Mouse (Mus musculus) CH12.LX (cell line): ENCODE measurements around the gene Plcb1. TPM values are rescaled to one million over a fixed set of nuclear protein-coding genes. Genes with fewer than 3 reads are reported as not detected.

Source experiments
- DNase-seq: peaks from one replicate; pipeline ENCODE4 v3.0.0-alpha.2; 2013; ENCODE audit errors: extremely low read depth
- H3K27ac ChIP-seq: 2 replicates; pipeline ENCODE4 v1.5.1; 2012; ENCODE audit warnings: low read depth, mild to moderate bottlenecking, control low read depth, moderate library complexity; ENCODE audit not compliant: insufficient read depth
- H3K27me3 ChIP-seq: replicated peaks from 2 replicates; pipeline ENCODE3; 2012; ENCODE audit warnings: inconsistent platforms
- H3K36me3 ChIP-seq, 2 experiments: replicated peaks in 1 of 2; 2 replicates each; pipeline versions ENCODE3 to v1.6.1; 2012; ENCODE audit warnings: inconsistent platforms in 1 of 2, low read length in 1 of 2, mild to moderate bottlenecking in 1 of 2, mixed read lengths in 1 of 2, moderate library complexity in 1 of 2; ENCODE audit not compliant: control insufficient read depth in 1 of 2, insufficient read depth in 1 of 2
- H3K4me1 ChIP-seq, 2 experiments: 2 replicates each; pipeline ENCODE4 v1.6.1; 2012; ENCODE audit warnings: inconsistent platforms in 1 of 2, moderate library complexity in 1 of 2; ENCODE audit not compliant: insufficient read depth in 2 of 2, control insufficient read depth in 1 of 2
- H3K4me2 ChIP-seq: 2 replicates; pipeline ENCODE4 v1.6.1; 2012; ENCODE audit warnings: low read depth, mild to moderate bottlenecking, control low read depth; ENCODE audit not compliant: poor library complexity, insufficient read depth, severe bottlenecking
- H3K4me3 ChIP-seq, 3 experiments: fragments of 150-350 bp in 1 of 3; sonication (generic) in 1 of 3; replicated peaks in 1 of 3; 2 replicates each; pipeline versions ENCODE3 to v1.5.1; 2011 to 2012; ENCODE audit warnings: low read depth in 2 of 3, low read length in 2 of 3, mild to moderate bottlenecking in 2 of 3, moderate library complexity in 2 of 3, control low read depth in 1 of 3, improper control_type of control experiment in 1 of 3, inconsistent platforms in 1 of 3, mixed read lengths in 1 of 3; ENCODE audit not compliant: poor library complexity in 1 of 3
- H3K79me2 ChIP-seq: replicated peaks from 2 replicates; pipeline ENCODE4 v1.6.1; 2012; ENCODE audit warnings: mild to moderate bottlenecking, moderate library complexity; ENCODE audit not compliant: control insufficient read depth, poor library complexity, insufficient read depth, severe bottlenecking; ENCODE audit errors: extremely low read depth
- H3K9ac ChIP-seq: 2 replicates; pipeline ENCODE4 v1.6.1; 2012; ENCODE audit warnings: low read depth, mild to moderate bottlenecking, control low read depth, moderate library complexity; ENCODE audit not compliant: insufficient read depth
- H3K9me3 ChIP-seq: replicated peaks from 2 replicates; pipeline ENCODE3; 2012; ENCODE audit warnings: low read length, inconsistent platforms, mixed read lengths
- BHLHE40 ChIP-seq: IDR thresholded peaks from 2 replicates; pipeline ENCODE4 v1.6.1; 2011; ENCODE audit warnings: mild to moderate bottlenecking, low read depth, low read length, improper control_type of control experiment
- CTCF ChIP-seq, 2 experiments: IDR thresholded peaks in 1 of 2; conservative IDR thresholded peaks in 1 of 2; 2 replicates each; pipeline ENCODE4 v1.5.1; 2011 to 2012; ENCODE audit warnings: low read depth in 2 of 2, low read length in 2 of 2, improper control_type of control experiment in 1 of 2, inconsistent platforms in 1 of 2, mild to moderate bottlenecking in 1 of 2, moderate library complexity in 1 of 2
- E2F4 ChIP-seq: IDR thresholded peaks from 2 replicates; pipeline ENCODE4 v1.6.1; 2011; ENCODE audit warnings: low read depth, low read length, improper control_type of control experiment; ENCODE audit not compliant: insufficient replicate concordance
- ELF1 ChIP-seq: IDR thresholded peaks from 2 replicates; pipeline ENCODE4 v1.6.1; 2014; ENCODE audit warnings: low read depth, mild to moderate bottlenecking, inconsistent platforms, low read length, improper control_type of control experiment
- EP300 ChIP-seq: IDR thresholded peaks from 2 replicates; pipeline ENCODE4 v1.6.1; 2011; ENCODE audit warnings: low read length, improper control_type of control experiment
- ETS1 ChIP-seq: conservative IDR thresholded peaks from 2 replicates; pipeline ENCODE4 v1.6.1; 2012; ENCODE audit warnings: low read depth, mild to moderate bottlenecking, inconsistent platforms, low read length, improper control_type of control experiment, moderate library complexity
- GABPA ChIP-seq: IDR thresholded peaks from 2 replicates; pipeline ENCODE4 v1.6.1; 2012; ENCODE audit warnings: low read depth, low read length, improper control_type of control experiment, inconsistent platforms; ENCODE audit not compliant: insufficient replicate concordance
- HCFC1 ChIP-seq: IDR thresholded peaks from 2 replicates; pipeline ENCODE4 v1.6.1; 2012; ENCODE audit warnings: low read depth, mild to moderate bottlenecking, inconsistent platforms, low read length, improper control_type of control experiment
- JUN ChIP-seq: IDR thresholded peaks from 2 replicates; pipeline ENCODE4 v1.6.1; 2011; ENCODE audit warnings: low read depth, mild to moderate bottlenecking, low read length, improper control_type of control experiment, moderate library complexity; ENCODE audit not compliant: insufficient read depth
- JUND ChIP-seq: conservative IDR thresholded peaks from 2 replicates; pipeline ENCODE4 v1.6.1; 2011; ENCODE audit warnings: low read depth, low read length, improper control_type of control experiment
- KAT2A ChIP-seq: IDR thresholded peaks from 2 replicates; pipeline ENCODE4 v1.6.1; 2012; ENCODE audit warnings: low read length, improper control_type of control experiment, inconsistent platforms; ENCODE audit not compliant: insufficient replicate concordance
- MAFK ChIP-seq: IDR thresholded peaks from 2 replicates; pipeline ENCODE4 v1.6.1; 2011; ENCODE audit warnings: low read length, improper control_type of control experiment; ENCODE audit not compliant: insufficient replicate concordance
- MAX ChIP-seq: IDR thresholded peaks from 2 replicates; pipeline ENCODE4 v1.6.1; 2011; ENCODE audit warnings: low read length, improper control_type of control experiment
- MAZ ChIP-seq: IDR thresholded peaks from 2 replicates; pipeline ENCODE4 v1.6.1; 2012; ENCODE audit warnings: low read depth, mild to moderate bottlenecking, inconsistent platforms, low read length, improper control_type of control experiment, moderate library complexity
- MEF2A ChIP-seq: IDR thresholded peaks from 2 replicates; pipeline ENCODE4 v1.6.1; 2014; ENCODE audit warnings: low read depth, mild to moderate bottlenecking, inconsistent platforms, low read length, improper control_type of control experiment, borderline replicate concordance
- MXI1 ChIP-seq: IDR thresholded peaks from 2 replicates; pipeline ENCODE4 v1.6.1; 2011; ENCODE audit warnings: mild to moderate bottlenecking, low read depth, low read length, improper control_type of control experiment
- MYC ChIP-seq: IDR thresholded peaks from 2 replicates; pipeline ENCODE4 v1.6.1; 2011; ENCODE audit warnings: low read depth, mild to moderate bottlenecking, improper control_type of control experiment, low read length
- NELFE ChIP-seq: IDR thresholded peaks from 2 replicates; pipeline ENCODE4 v1.6.1; 2011; ENCODE audit warnings: low read depth, low read length, improper control_type of control experiment
- NRF1 ChIP-seq: IDR thresholded peaks from 2 replicates; pipeline ENCODE4 v1.6.1; 2014; ENCODE audit warnings: low read depth, mild to moderate bottlenecking, inconsistent platforms, low read length, improper control_type of control experiment, moderate library complexity
- PAX5 ChIP-seq: IDR thresholded peaks from 2 replicates; pipeline ENCODE4 v1.6.1; 2012; ENCODE audit warnings: low read length, inconsistent platforms, mixed read lengths
- POLR2A ChIP-seq: IDR thresholded peaks from 2 replicates; pipeline ENCODE4 v1.6.1; 2011; ENCODE audit warnings: low read depth, mild to moderate bottlenecking, improper control_type of control experiment, low read length
- POLR2AphosphoS2 ChIP-seq: IDR thresholded peaks from 2 replicates; pipeline ENCODE4 v1.6.1; 2011; ENCODE audit warnings: low read depth, low read length, improper control_type of control experiment
- RAD21 ChIP-seq: IDR thresholded peaks from 2 replicates; pipeline ENCODE4 v1.6.1; 2011; ENCODE audit warnings: low read depth, mild to moderate bottlenecking, low read length, improper control_type of control experiment, moderate library complexity
- SIN3A ChIP-seq: IDR thresholded peaks from 2 replicates; pipeline ENCODE4 v1.6.1; 2012; ENCODE audit warnings: low read length, improper control_type of control experiment, inconsistent platforms
- SMC3 ChIP-seq: IDR thresholded peaks from 2 replicates; pipeline ENCODE4 v1.6.1; 2011; ENCODE audit warnings: low read depth, low read length, improper control_type of control experiment
- TCF12 ChIP-seq: IDR thresholded peaks from 2 replicates; pipeline ENCODE4 v1.6.1; 2014; ENCODE audit warnings: low read depth, mild to moderate bottlenecking, inconsistent platforms, low read length, improper control_type of control experiment
- UBTF ChIP-seq: IDR thresholded peaks from 2 replicates; pipeline ENCODE4 v1.6.1; 2012; ENCODE audit warnings: low read depth, mild to moderate bottlenecking, inconsistent platforms, low read length, improper control_type of control experiment, moderate library complexity
- USF1 ChIP-seq: IDR thresholded peaks from 2 replicates; pipeline ENCODE4 v1.6.1; 2014; ENCODE audit warnings: low read depth, mild to moderate bottlenecking, inconsistent platforms, low read length, improper control_type of control experiment
- ZC3H11A ChIP-seq: IDR thresholded peaks from 2 replicates; pipeline ENCODE4 v1.6.1; 2012; ENCODE audit warnings: low read depth, mild to moderate bottlenecking, inconsistent platforms, low read length, improper control_type of control experiment
- ZKSCAN1 ChIP-seq: IDR thresholded peaks from 2 replicates; pipeline ENCODE4 v1.6.1; 2012; ENCODE audit warnings: low read depth, inconsistent platforms, low read length, improper control_type of control experiment, borderline replicate concordance
- ZMIZ1 ChIP-seq: IDR thresholded peaks from 2 replicates; pipeline ENCODE4 v1.6.1; 2012; ENCODE audit warnings: low read depth, mild to moderate bottlenecking, inconsistent platforms, low read length, improper control_type of control experiment
- dilution Hi-C: fragments of 300-500 bp; cut with MboI; formaldehyde crosslinking; loops from 2 replicates; pipeline ENCODE4 v1.14.3; 2020; ENCODE audit warnings: low sequenced_read_pairs; ENCODE audit not compliant: extremely low pct_unique_long_range_greater_than_20kb, extremely low pct_ligation_motif_present
- in situ Hi-C: fragments of 300-500 bp; cut with MboI; formaldehyde crosslinking; loops from 3 replicates; pipeline ENCODE4 v1.14.3; 2019; ENCODE audit warnings: low sequenced_read_pairs, low pct_ligation_motif_present, low pct_unique_long_range_greater_than_20kb, mixed read lengths
- polyA plus RNA-seq: library from polyadenylated mRNA; unstranded; fragments of >175 nt; gene quantifications from 2 replicates; pipeline ENCODE4 v1.2.1, GENCODE M21; 2012; ENCODE audit warnings: low read depth; ENCODE audit not compliant: insufficient read length
- total RNA-seq, 2 experiments: library from RNA; depleted of rRNA; stranded (reverse); fragments of 300-350 nt in 1 of 2; fragments of >200 nt in 1 of 2; gene quantifications; 2 replicates each; pipeline ENCODE4 v1.2.3; 2012 to 2014

Gene Plcb1
- total and polyA plus RNA-seq, 3 experiments = not detected

GRCm38 (mm10) chr2:135300480-135300879, 514.6 kb downstream of the Plcb1 start:
- Histone ChIP-seq H3K36me3 (no peaks in the 10 kb centered on the region), H3K27ac (no peak overlapping the region), H3K4me2 (no peak overlapping the region), H3K4me1 (no peaks in the 10 kb centered on the region), H3K79me2 (no peaks in the 10 kb centered on the region), H3K9me3 (peaks cover 47% of the 10 kb centered on the region), H3K9ac (no peak overlapping the region), H3K27me3 (no peaks in the 10 kb centered on the region), H3K4me3 (no peak overlapping the region)
- TF ChIP-seq UBTF (no peak), MXI1 (no peak), SMC3 (no peak), ZC3H11A (no peak), TCF12 (no peak), POLR2AphosphoS2 (no peak), RAD21 (no peak), NRF1 (no peak), BHLHE40 (no peak), ELF1 (no peak), CTCF (conservative IDR thresholded peaks at IDR 0.05 in 1 of 2, IDR thresholded peaks at IDR 0.05 in 1 of 2; ENCODE audit: low read depth in 2 of 2, low read length in 2 of 2) (no peak), KAT2A (no peak), GABPA (no peak), EP300 (no peak), POLR2A (no peak), E2F4 (no peak), MYC (no peak)
- no peak for DNase-seq
- in situ Hi-C loops = loop anchor here (25.0 kb wide), 1 partner anchor 763 kb away; no protein-coding TSS in a partner anchor
- dilution Hi-C loops = no loop called here

GRCm38 (mm10) chr2:135302483-135302882, 516.6 kb downstream of the Plcb1 start:
- Histone ChIP-seq H3K4me2 (no peak overlapping the region), H3K4me1 (no peaks in the 10 kb centered on the region), H3K27me3 (no peaks in the 10 kb centered on the region), H3K27ac (no peak overlapping the region), H3K79me2 (no peaks in the 10 kb centered on the region), H3K9me3 (peaks cover 42% of the 10 kb centered on the region), H3K9ac (no peak overlapping the region), H3K36me3 (no peaks in the 10 kb centered on the region), H3K4me3 (no peak overlapping the region)
- in situ Hi-C loops = loop anchor here (25.0 kb wide), 1 partner anchor 765 kb away; no protein-coding TSS in a partner anchor
- no peak for TF ChIP-seq SIN3A
- TF ChIP-seq JUN = no peak
- no peak for TF ChIP-seq NRF1
- no peak for TF ChIP-seq SMC3
- TF ChIP-seq MAZ = no peak
- no peak for TF ChIP-seq MAFK
- TF ChIP-seq ZMIZ1 = no peak
- TF ChIP-seq TCF12 = no peak
- no peak for TF ChIP-seq HCFC1
- no peak for TF ChIP-seq ZKSCAN1
- TF ChIP-seq ETS1 = no peak
- TF ChIP-seq UBTF = no peak
- no peak for TF ChIP-seq E2F4
- TF ChIP-seq MAX = no peak
- no peak for TF ChIP-seq USF1
- no peak for TF ChIP-seq PAX5
- TF ChIP-seq JUND = no peak
- TF ChIP-seq NELFE = no peak
- no peak for TF ChIP-seq MEF2A
- DNase-seq = no peak
- dilution Hi-C loops = no loop called here
